Mouse (Mus musculus) megakaryocyte-erythroid progenitor cell, adult 5-6 weeks (primary cell): Measurements from ENCODE around the gene Stard13. TPM values are rescaled to one million over a fixed set of nuclear protein-coding genes. Genes with fewer than 3 reads are reported as not detected.

Experiments used
- ATAC-seq: replicated peaks from 2 replicates; pipeline ENCODE4 v1.8.0; 2016; ENCODE audit warnings: mild to moderate bottlenecking, inconsistent platforms; ENCODE audit not compliant: severe bottlenecking, poor library complexity, low FRiP score, low TSS enrichment
- total RNA-seq, 2 experiments: library from RNA; stranded (forward) in 1 of 2; stranded (reverse) in 1 of 2; fragments of 200-1000, 215-1000 nt in 1 of 2; fragments of >200 nt in 1 of 2; fragmentation: Nextera tagmentation in 1 of 2; gene quantifications; 2 replicates each; pipeline ENCODE4 v1.2.3; 2014 to 2017

Stard13 gene
- total RNA-seq, 2 experiments from 2014 or later = not detected

DNA sequence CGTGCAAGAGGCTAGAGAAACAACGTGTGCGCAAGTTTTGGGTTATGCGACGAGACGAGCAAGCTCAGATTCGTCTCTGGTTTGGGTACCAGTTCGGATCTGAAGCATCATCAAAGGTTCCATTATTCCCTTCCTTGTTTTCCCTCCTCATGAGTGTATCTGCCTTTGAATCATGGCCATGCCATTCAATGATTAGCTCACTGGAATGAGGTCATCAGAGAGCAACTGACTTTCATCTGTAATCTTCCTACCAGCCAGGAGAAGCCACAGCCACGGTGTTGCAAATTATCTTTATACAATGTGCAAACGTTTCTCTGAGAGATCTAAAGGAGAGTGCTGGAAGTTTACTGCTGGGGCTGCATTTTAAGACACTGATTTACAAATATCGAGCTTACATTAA, 46.3 kb downstream of the Stard13 start:
- ATAC-seq = no peak

DNA sequence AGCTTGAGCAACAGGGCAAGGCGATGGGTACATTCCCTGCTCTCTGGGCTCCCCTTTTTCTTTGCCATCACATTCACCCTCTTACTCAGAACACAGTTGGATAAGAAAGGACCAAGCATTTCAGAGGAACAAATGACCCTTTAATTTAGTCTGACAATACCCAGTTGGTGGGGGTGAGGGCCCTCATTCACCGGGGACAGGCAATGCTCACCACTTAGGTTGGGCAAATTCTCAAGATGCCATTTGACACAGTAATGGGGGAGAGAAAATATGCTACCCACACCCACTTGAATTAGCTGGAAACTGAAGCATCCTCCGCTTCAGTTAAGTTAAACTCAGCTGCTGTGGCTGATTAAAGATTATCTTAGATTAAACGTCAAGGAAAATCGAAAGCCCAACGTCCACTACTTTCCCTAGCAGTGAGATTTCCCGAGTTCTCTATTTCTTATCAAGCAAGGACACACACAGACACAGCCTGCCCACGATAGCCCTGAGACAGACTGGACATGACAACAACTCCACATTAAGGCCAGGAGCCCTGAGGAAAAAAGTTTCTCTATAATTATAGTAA, 48.3 kb downstream of the Stard13 start:
- no peak for ATAC-seq

DNA sequence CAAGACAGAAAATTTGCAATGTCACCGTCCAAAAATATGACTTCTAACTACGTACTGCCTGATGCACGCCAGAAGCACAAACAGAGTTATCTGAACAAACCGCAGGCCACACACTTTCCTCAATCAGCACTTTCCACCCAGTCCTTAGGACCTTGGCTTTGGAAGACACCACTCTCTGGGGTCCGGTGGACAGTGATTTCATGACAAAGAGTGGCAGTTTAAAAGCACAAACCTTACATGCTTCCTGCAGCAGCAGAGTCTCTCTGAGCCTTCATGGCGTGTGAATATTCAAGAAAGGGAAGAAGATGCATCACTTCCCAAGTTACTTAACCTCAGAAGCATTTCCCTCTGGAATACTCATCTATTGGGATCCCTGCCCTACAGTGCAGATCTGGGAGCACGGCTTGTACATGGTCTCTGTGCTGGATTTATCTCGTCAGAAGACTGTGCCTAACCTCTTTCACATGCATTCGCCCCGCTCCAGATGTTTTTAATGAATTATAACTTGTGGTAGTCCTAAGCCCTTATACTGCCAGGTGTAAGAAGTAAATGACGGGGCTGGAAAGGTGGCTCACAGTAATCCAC, 49.9 kb downstream of the Stard13 start:
- ATAC-seq = peak; percentile 58; the same call in 1 of the 2 replicates

DNA sequence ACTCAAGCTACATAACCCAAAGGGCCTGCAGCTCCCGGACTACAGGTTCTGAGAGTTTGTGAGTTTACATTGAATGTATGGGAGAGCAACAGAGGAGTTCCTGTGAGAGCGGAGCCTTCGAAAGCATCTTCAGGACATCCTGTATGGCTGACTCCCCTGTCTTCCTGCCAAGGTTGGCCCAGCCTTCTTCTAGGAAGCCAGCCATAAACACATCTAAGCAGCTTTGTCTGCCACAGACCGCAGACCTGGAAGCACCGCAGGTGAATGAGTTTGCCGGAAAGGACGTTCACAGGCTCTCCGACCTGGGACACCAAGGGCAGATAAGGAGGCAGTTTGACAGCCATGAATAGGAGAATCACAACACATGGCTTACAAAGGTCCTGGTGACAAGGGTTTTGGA, 52.3 kb downstream of the Stard13 start:
- no peak for ATAC-seq

DNA sequence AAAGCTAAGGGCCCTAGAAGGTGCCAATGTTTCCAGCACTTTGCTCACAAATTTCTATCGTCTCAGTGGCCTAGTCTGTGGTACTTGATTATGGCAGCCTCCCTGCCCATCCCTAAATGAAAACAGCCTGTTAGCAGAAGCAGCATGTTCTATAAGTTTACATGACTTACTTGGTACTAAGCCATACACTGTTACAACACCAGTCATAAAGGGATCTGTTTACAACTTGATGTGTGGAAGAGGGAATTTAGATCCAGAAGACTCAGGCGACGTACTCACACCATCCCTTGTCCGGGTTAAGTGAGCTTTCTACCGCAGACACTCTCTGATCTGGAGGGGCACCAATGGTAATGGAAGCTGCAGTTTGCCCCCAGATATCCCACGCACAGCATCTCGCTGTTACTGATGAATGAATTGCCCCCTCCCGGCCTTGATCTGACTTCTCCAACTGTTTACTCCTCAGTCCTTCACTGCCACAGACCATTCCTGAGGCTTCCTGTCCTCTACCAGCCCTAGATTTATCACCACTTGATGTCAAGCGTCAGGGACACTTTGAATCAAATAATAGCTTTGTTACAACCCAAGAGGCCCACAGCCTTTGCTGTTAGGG, 53.4 kb downstream of the Stard13 start:
- no peak for ATAC-seq

DNA sequence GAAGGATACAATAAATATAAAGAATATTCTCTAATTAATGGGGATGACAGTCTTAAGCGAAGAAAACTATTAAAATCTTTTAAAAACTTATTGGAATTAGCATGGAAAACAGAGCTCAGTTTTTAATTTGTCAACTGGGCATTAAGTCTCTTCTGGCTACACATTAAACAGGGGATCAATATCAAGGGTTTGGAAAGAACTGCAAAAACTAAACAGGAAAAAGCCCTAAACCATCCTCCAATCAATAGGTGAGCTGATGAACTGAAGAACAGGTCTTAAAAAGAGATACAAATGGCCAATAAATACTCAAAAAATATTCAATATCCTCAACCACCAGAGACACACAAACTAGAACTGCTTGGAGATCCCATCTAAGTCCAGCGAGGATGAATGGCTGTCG, 56.5 kb downstream of the Stard13 start:
- no peak for ATAC-seq

DNA sequence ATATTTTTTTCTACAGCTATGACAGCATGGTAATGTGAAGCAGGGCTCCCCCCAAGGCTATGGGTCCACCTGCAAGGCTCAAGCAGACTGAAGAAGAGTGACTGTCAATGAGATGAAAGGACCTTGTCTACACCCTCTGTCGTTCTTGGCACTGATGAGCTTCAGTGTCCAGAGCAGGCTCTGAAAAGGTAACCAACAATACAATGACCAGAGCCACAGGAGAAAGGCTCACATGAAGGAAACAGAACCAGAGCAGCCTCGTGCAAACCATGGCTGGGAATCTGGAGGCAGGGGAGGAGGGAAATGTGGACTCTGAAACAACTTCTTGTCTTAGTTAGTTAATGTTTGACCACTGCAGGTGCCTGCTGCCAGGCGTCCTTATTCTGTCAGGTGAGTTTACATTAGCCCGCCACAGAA, 57.7 kb downstream of the Stard13 start:
- ATAC-seq = no peak

DNA sequence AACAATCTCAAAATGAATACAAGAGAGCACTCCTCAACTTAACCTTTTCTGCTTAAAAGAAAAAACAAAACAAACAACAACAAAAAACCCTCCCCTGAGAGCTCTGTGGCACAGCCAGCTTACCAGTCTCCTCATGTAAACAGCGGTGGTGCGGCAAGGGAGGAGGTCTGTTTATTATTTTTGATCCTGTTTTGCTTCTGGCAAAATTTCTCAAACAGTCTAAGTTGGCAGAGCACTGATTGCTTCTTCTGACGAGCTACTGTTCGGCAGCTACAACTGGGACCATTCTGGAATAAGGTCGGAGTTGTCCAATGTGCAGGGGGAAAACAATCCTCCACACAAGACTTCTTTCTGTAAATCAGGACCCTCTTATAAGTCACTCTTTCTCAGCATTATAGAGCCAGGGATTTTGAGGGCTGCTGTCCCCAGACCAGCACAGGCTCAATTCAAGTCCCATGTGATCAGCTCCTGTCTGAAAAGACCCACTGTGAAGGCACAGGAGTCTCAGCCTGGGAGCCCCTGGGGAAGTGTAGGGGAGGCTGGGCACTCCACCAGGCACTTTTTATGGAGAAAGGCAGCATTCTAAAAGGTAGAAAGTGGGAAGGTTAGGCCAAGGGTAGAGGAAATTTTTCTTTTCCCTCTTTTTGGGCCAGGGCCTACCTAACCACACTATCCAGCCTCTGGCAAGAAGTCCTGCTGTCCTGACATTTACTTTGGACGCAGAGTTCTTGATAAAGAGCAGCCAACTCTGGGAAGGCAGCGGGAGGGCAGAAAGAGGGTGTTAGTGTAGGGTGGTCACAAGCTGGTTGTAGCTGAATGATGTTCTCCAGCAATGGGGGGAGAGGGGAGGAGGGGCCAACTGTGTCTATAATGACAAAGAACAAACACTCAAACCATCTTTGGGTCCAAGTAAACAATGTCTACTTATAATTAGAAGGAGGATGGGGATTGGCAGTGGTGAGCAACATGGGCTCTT, 58.9 kb downstream of the Stard13 start:
- ATAC-seq = no peak

DNA sequence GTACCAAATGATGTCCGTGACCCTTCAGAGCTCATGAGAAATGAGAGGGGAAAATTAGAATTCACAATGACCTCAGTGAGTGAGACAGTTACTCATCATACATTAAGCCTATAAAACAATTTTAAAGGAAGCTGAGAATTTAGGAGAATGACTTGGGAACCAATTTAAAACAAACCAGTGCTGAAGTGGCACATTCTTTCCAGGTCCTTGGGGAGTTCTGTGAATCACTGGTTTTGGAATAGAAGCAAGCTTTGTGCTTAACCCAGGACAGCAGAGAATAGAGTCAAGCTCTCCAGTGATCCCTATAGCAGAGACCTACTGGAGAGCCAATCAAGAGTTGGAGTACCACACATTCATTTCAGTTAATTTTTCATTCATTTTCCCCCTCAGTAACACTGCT, 59.9 kb downstream of the Stard13 start:
- no peak for ATAC-seq

DNA sequence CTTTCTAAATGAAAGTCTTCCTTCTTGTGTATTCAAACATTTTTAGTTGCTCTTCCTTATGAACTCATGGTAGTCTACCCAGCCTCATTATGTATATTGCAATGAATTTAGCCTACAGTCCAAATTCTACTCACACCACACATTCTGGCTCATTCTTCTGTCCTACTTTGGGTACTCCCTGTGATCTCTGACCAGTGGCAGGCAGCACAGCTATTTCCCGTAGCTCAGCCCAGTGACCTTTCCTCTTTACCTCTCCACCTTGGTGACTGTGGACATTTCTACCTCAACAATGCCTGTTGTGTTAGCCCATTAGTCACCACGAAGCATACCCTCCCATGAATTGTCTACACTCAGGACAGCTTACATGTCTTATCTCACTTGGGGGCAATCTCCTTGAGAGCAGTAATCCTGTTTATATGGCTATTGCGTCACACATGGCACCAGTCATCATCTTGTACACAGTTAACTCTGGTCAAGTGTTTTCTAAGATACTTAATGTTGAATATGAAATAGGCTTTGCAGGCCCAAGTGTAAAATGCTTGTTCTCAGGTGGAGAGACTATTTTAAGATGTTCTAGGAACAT, 63.4 kb downstream of the Stard13 start:
- no peak for ATAC-seq

DNA sequence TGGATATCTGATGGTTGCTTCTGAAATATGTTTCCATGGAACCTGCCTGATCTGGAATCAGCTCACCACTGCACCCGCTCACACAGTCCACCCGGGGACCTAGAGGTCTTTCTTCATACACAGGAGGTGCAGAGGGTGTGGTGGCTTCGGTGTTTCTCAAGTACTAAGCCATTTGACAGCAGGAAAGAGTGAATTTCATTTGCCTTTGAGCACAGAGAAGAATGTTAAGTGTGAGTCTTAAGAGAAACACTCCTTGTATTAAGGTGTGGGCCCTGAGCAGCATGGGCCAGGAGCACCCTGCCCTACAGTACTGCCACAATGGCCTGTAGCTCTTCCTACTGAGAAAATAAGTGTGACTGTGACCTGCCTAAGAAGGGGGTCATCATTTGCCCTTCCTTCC, 65.4 kb downstream of the Stard13 start:
- no peak for ATAC-seq

DNA sequence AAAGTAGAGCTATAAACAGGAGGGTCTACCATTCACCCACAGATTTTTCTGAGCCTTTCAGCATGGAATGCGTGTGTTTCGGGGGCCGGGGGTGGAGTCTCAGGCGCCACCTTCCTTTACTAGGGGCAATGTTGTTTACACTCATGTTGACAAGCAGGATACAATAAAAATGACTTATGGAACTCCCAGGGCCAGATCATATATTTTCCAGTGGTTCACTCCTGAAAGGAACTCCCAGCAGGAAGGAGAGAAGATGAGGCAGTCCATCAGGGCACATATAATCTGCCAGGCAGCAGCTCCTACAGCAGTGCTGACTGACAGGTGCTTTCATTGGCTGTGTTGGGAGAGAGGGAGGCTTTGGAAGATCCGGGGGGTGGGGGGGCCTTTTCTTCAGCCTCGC, 66.0 kb downstream of the Stard13 start:
- ATAC-seq = no peak

DNA sequence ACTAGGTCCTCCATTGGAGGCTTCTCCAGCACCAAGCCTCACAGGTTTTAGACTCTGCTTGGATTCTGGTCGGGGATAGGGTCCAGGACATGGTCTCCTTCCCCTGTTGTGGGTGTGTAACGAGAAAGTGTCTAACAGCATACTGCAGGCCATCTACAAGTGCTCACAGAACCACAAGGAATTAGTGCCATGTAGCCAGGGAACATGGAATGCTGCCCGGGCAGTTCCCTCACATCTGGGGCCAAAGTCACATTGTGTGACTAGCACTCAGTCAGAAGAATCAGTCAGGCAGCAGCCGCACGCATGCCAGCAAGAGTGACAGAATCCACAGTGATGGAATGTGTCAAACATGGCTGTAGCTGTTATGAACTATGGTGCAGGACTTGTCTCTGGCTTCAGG, 67.4 kb downstream of the Stard13 start:
- no peak for ATAC-seq

DNA sequence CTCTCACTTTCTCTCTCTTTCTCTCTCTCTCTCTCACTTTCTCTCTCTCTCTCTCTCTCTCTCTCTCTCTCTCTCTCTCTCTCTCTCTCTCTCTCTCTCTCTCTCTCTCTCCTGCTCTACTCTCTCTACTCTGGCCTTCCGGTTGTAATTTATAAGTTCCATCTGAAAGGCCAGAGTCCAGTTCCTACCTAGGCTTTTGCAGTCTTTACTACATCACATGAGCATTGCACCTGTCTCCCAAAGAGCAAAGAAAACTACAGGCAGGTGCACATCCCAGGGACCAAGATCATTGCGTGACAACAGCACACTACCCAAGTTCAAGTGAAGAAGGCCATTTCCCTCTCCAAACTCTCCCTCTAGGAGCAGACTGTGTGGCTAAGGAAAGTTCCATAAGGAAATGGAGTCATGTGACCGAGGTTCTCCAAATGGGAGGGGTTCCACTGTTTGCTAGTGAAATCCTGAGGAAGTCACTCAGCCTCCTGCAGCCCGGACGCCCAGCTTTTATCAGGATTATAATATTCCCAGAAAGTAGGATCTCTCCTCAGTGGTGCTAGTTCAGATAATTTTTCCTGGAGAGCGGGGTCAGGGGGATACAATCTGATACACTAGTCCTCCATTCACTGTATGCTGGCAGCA, 68.1 kb downstream of the Stard13 start:
- ATAC-seq = no peak

DNA sequence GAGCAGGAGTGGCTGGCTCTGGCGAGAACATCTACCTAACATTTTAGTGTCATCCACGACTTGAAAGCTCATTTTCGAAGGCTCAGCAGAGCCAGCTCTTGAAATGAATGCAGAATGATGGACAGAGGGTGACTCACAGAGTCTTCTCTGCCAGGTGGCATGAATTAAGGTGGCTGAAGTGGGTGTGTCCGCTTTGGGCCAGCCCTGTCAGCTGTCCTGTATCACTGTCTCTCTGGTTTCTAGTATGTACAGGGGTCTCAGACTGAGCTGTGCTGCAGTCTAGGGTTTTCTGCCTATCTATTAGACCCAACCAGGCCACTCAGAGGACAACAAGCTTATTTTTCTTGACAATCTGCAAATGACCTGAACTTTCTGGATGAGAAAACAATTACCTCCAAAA, 68.8 kb downstream of the Stard13 start:
- ATAC-seq = no peak

DNA sequence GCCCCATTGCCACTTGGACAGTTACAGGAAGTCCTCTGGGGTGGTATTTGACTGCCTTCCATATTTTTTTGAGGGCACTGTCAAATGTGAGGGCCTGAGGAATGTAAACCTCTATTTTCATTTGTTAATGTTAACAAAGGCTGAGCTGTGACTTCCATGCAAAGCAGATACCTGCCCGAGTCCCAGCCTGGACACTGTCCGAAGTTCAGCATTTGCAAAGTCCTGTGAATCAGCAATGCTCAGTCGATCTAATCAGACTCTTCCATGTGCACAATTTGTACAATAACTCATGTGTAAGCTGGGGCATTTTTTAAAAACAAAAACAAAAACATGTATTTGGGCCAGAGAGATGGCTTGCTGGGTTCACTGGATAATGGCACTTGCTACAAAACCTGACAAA, 71.0 kb downstream of the Stard13 start:
- ATAC-seq = no peak

DNA sequence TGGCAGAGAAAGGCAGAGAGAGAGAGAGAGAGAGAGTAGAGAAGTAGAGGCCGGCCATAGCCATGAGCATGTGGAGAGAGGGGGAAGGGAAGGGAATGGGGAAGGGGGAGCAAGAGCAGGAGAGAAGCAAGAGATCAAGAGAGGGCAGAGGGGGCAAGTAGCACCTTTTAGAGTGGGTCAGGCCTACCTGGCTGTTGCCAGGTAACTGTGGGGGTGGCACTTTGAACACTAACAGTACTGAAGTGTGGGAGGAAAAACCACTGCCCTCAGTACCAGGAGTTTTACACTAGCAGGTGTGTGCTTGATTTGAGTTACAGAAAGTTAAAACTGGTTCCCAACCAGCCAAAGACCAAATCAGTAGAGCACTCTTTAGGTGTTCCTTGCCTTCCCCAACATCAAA, 78.4 kb downstream of the Stard13 start:
- no peak for ATAC-seq

DNA sequence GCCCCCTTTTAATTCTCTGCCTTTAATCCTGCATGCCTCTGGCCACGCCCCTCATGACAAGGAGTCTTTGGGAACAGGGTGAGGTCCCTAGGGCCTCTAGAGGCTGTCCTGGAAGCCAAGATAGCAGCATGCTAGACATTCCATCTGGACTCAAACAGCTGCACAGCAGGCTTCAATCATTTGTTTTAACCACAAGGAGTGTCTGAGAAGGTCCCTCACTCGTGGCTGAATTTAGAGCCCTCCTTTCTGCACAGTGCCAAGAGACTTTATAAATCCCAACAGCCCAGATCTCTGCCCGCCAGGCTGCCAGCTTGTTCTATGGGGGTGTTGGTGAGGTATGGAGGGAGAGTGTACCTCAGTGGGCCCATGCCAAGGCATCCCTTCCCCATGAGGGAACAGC, 78.9 kb downstream of the Stard13 start:
- ATAC-seq = no peak

DNA sequence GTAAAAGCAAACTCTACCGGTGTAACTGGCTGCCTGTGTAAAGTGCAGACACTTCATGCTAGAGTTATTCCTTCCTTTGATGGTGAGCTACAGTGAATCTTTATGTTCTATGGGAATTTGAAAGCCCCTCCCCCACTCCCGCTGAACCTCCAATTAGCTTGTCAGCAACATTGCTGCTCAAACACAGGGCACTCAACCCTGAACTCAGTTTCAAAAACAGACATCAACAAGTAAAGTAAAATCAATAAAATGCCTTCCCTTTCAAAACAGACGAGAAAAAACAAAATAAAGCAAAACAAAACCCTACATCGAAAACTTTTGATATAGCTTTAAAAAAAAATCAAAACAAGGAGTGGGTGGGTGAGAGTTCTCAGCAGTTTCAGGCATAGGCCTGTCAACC, 79.6 kb downstream of the Stard13 start:
- no peak for ATAC-seq

DNA sequence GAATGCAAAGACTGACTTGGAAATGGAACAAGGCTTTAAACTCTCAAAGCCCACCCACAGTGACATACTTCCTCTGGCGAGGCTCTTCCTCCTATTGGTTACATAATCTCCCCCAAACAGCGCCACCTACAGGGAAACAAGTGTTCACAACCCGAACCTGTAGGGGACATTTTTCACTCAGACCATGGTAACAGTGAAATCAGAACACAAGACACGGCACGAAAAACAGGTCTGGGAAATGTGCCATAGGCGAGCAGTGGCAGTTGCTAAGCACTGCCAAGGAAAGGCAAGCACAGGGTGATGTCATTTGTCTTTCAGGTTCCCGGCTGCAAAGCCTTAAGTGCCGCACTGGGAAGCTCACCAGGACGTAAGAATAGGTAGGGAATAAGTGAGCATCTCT, 82.1 kb downstream of the Stard13 start:
- no peak for ATAC-seq
